Mouse (Mus musculus): ENCODE results near the gene Phc2. TPM values are rescaled to one million over a fixed set of nuclear protein-coding genes. Genes with fewer than 3 reads are reported as not detected.
A peak's percentile ranks its signal among the peaks of the same experiment; 100 is the strongest.

The Phc2 gene
- total RNA-seq, 2 experiments from 2014 or later = 39.5 to 45.3 TPM

- DNase-seq = no peak
Observed at GRCm38 (mm10) chr4:128784950-128785631, 130.6 kb downstream of the Phc2 start.

DNA sequence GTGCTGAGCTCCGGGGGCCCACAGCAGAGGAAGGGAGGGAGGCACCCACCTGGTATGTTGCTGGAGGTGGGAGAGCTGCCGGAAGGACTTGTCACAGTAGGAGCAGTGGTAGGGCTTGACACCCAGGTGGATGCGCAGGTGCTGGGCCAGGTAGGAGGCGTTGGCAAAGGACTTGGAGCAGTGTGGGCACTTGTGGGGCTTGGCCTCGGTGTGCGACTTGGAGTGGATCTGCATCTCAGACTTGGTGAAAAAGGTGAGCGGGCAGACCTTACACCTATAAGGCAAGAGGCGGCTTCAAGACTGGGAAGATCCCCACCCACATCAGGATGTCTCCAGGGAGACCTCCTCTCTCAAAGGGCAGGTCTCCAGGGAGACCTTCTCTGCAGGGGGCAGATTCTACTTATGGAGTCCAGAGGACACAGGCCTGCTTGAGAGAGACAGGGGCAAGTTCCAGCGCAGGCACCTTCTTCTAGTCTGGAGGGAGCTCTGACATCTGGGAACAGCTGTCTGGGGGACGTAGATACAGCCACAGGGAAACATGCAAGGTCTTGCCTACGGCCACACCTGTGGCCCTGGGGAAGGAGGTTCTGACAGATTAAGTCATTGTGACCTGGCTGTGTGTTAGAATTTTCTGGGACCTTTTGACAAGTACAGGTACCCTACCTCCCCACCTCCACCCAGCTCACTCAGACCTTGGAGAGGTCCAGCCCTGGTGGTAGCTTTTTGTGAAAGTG is 131.6 kb downstream of the Phc2 start:
- no peak for DNase-seq

DNA sequence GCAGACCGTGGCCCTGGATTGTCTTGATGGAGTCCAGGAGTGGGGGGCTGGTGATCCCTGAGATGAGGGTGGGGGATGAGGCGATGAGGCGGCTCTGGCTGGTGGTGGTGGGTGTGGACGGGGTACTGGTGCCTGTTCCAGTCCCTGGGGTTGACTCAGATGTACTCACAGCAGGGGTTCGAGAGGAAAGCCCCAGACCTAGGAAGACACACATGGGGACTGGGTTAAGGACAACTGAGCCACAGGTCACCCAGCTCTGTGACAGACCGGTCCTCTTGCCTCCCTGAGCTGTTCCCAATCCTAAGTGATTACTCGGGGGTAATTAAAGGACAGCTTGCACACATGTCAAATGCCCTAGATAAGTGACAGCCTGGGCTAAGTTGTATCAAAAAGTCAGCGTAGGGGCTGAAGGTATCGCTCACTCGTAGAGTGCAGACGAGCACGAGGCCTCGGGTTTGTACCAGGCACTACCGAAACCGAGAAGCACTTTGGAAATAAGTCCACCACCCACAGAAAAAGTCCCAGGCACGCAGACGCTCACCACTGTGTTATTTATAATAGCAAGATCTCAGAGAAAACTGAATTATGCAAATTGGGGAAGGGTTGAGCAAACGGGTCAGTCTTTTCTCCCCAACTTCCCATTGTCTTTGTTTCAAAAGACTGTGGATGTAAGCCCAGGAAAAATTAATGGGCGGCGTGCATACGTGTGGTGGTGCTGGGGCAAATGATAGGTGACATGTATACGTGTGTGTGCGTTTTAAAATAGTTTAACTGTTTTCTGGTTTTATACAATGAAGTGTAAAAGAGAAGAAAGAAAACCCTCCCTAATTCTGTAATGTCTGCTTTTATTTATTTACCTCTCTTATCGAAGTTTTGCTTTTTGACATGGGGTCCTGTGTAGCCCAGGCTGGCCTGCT is 132.8 kb downstream of the Phc2 start:
- no peak for DNase-seq

DNA sequence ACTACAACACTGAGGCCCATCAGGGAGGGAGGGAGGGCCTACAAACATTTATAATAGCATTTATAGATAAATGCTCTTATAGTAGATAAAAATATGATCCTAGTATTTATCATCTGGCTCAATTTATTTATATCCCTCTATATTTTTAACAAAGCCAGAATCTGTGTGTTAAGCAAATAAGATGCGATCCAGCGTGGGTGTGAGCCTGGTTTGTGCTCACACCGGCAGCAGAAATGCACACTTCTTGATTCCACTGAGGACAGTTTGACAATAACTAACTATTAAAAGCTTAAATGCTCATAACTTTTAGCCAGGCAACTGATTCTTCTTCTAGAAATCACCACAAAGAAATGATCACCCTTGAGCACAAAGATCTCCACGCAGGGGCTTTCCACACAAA is 133.6 kb downstream of the Phc2 start:
- no peak for DNase-seq

- no peak for DNase-seq
Observed at GRCm38 (mm10) chr4:128789646-128790045, 135.1 kb downstream of the Phc2 start.

DNA sequence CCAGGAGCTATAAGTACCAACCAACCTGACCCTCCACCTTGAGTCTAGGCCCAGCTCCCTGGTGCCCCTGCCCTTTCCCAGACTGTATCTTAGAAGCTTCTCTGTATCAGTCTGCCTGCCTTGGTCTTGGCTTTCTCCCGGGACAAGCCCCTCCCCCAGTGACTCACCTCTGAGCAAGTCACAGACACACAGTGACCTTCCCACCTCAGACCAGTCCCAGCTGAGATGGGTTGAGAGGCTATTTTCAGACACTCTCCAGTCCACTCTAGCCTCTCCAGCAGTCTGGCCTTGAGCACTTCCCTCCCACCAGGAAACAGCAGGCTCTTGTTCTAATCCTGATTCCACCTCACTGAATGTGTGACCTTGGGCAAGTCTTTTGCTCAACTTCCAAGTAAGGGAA is 139.2 kb downstream of the Phc2 start:
- peak; percentile 27 to 45 for DNase-seq

DNA sequence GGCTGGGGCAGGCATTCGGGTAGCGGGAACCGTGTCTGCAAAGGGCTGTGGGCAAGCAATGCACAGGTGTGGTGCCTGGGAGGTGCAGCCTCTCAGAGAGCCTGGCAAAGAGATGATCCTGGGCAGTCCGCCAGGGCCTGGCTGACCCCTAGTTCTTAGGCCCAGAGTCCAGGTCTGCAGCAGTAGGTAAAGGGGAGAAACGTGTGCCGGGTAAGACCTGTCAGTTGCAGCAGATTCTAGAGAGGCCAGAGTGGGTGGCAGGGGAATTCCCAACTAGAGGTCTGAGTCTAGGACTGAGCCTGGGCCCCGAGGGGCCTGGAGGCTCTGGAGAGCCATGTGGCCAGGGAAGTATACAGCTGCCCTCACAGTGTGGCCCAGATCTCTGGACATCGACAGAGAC is 139.7 kb downstream of the Phc2 start:
- no peak for DNase-seq

DNA sequence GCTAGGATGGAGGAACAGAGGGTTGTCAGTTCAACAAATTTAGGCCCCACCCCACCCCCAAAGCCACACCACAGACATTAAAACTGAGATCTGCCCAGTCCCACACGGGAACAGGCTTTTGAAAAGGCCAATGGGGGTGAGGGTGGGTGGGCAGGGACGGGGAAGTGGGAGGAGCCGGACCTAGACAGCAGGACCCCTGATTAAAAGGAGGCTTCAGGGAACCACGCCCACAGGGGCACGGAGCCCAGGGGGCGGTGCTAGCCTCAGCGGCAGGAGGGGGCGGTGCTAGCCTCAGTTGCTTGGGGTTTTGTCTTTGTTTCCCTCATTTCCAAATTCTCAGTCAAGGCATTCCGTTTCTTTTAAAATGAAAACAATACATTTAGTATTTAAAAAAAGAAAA is 141.1 kb downstream of the Phc2 start:
- no peak for DNase-seq

GRCm38 (mm10) chr4:128796788-128797187 is 142.3 kb downstream of the Phc2 start:
- no peak for DNase-seq

DNA sequence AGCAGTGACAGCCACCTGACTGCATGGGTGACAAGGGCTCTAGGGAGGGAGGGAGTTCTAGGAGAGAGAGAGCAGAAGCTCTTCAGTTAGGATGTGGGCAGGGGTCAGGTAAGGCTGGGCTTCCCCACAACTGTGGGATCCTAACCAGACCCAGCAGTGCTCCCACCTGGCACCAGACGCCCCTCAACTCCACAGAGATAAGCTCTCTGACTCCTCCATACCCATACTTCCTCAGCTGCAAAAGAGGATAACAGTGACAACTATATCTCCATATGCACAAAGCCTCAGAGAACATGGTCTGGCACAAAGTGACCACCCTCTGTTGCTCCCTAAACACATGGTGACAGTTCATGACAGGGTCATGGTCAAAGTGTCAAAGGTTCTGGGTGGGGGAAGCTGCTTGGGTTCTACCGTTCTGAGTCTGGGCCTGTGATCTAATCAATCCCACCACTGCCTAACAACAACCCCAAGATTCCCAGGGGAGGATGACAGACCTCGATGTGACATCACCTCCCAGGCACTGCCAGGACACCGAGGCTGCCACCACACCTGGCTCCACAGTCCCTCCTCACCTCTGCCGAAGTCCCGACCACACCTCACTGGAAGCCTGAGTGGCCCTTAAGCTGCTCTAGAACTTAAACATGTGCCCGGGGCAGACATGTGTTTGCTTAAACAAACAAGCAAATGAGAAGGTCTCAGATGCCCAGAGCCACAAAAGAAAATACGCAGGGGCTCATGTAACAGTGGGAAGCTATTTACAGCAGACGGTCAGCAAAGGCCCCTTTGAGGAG is 147.4 kb downstream of the Phc2 start:
- DNase-seq = no peak

Other genes with a start within 250 kb of the Phc2 start
- 1 to 10 TPM; 6.0 to 6.1 TPM for gene Zscan20, start 44.6 kb upstream of the Phc2 start, total RNA-seq (2021)
- gene Tlr12, start 36.1 kb upstream of the Phc2 start, total RNA-seq (2021) = under 1 TPM; 0.18 to 0.50 TPM
- under 1 TPM; 0.13 to 0.32 TPM for gene A3galt2, start 100.7 kb downstream of the Phc2 start, total RNA-seq (2021)
- 1 to 10 TPM; 9.9 TPM for gene Zfp362, start 151.3 kb downstream of the Phc2 start, total RNA-seq (2021)
- gene Trim62, start 228.9 kb downstream of the Phc2 start, total RNA-seq (2021) = 1 to 10 TPM; 1.1 to 1.3 TPM

Data from heart, adult 18-20 months (tissue).